Mouse (Mus musculus): ENCODE measurements at regions not wholly inside any gene's neighbourhood (a gene's known extent, or its start where the extent isn't known, plus 50 kb on each side); places are given as distances from the start of the nearest gene placed in this dataset.

GRCm38 (mm10) chr2:3910086-3910891 is 107.2 kb upstream of the Frmd4a start:
- no peak for TF ChIP-seq POLR2A (IDR thresholded peaks at IDR 0.05; ENCODE audit: insufficient read depth, low read depth, low read length)
- TF ChIP-seq CTCF (IDR thresholded peaks at IDR 0.05): no peak
